Comparison of ENCODE assay signal across 10 mouse cellular contexts in genomic region chr5:119748667-119749066, GRCm38 (mm10).
DNase-seq lines count a peak whose midpoint lies in the region; ATAC-seq and TF ChIP-seq lines count a peak whose summit lies in the region.
"Had no signal": no experiment of that assay in that cellular context is flagged by ENCODE, and none has a peak within 500 bp of the region (broad histone marks: within the 10 kb centered on the region; RNA-seq: fewer than 3 reads in every experiment).

No protein-coding gene starts in this region.

- H3K4me2 ChIP-seq in lung, postnatal 0 days (replicated peaks; ENCODE audit: low read depth, low read length), result peak overlapping the region; percentile 33
- H3K4me2 ChIP-seq in limb, embryonic 15.5 days, result peak overlapping the region; percentile 31

- peak overlapping the region; percentile 8; the same call in 1 of the 2 replicates for H3K4me3 ChIP-seq in lung, postnatal 0 days (ENCODE audit: low read depth, low read length)
- H3K4me3 ChIP-seq in limb, embryonic 15.5 days, result peak overlapping the region; percentile 19
- H3K4me3 ChIP-seq: left cerebral cortex, adult 2 months had no signal

- no peak overlapping the region for H3K9ac ChIP-seq in lung, postnatal 0 days (replicated peaks; ENCODE audit: low read depth)
- no peak overlapping the region for H3K9ac ChIP-seq in limb, embryonic 15.5 days

- H3K36me3 ChIP-seq in lung, postnatal 0 days (ENCODE audit: insufficient read depth, low read length), result no peaks in the 10 kb centered on the region
- H3K36me3 ChIP-seq in limb, embryonic 15.5 days, result no peaks in the 10 kb centered on the region

- 0 out of 2 replicates have a peak, but pooled peaks cover 3% of the 10 kb centered on the region for H3K27me3 ChIP-seq in lung, postnatal 0 days (replicated peaks; ENCODE audit: insufficient read depth, low read length)
- peaks cover 48% of the 10 kb centered on the region for H3K27me3 ChIP-seq in limb, embryonic 15.5 days

- H3K27ac ChIP-seq in lung, postnatal 0 days (ENCODE audit: low read length), result peak overlapping the region; percentile 16; the same call in 1 of the 2 replicates
- H3K27ac ChIP-seq in limb, embryonic 15.5 days, result no peak overlapping the region
- H3K27ac ChIP-seq: left cerebral cortex, adult 2 months had no signal

- TF ChIP-seq EP300 in lung, postnatal 0 days (IDR thresholded peaks at IDR 0.05), result no peak

- 2% methylated on average over 21 of the region's 21 CpGs for WGBS in lung, postnatal 0 days
- WGBS in limb, embryonic 15.5 days, result 2% methylated on average over 21 of the region's 21 CpGs

- no peak for TF ChIP-seq CTCF in lung, postnatal 0 days (IDR thresholded peaks at IDR 0.05)

- peak; percentile 12 for DNase-seq in adrenal gland, postnatal 14 days
- DNase-seq in adrenal gland, postnatal 36 days, result no peak
- DNase-seq in lung, postnatal 0 days (ENCODE audit: low spot score), result no peak
- no peak for DNase-seq in lung, postnatal 4 days
- DNase-seq in yolk sac, embryonic 10.5 days (ENCODE audit: low spot score), result peak; percentile 8
- DNase-seq in gastrocnemius, adult 8-10 months (ENCODE audit: low spot score in 2 of 2), result no peak
- DNase-seq in ovary, postnatal 36 days (ENCODE audit: low spot score), result no peak
- DNase-seq: cerebellum, adult 11 months had no signal

- H3K9me3 ChIP-seq in lung, postnatal 0 days (ENCODE audit: low read length), result no peaks in the 10 kb centered on the region
- no peaks in the 10 kb centered on the region for H3K9me3 ChIP-seq in limb, embryonic 15.5 days

- H3K4me1 ChIP-seq in lung, postnatal 0 days (ENCODE audit: insufficient read depth, low read depth, low read length), result no peaks in the 10 kb centered on the region
- peaks cover 10% of the 10 kb centered on the region for H3K4me1 ChIP-seq in limb, embryonic 15.5 days

- no peak for ATAC-seq in lung, postnatal 0 days
- ATAC-seq in limb, embryonic 15.5 days (ENCODE audit: insufficient number of reproducible peaks, low FRiP score, low TSS enrichment, low read depth), result no peak

Comparison
In these comparisons a context has a peak if more than half of its experiments do, and no peak if none do; other contexts are left out.
1. DNase-seq: peak in adrenal gland, postnatal 14 days (single experiment) and yolk sac, embryonic 10.5 days (single experiment); none in adrenal gland, postnatal 36 days (0 of 2), lung, postnatal 0 days (single experiment), lung, postnatal 4 days (0 of 2), gastrocnemius, adult 8-10 months (0 of 2) and ovary, postnatal 36 days (single experiment).